ENCODE assay signal across 19 mouse cellular contexts in genomic region chrX:141547471-141547870, GRCm38 (mm10).
"Had no signal": no experiment of that assay in that cellular context is flagged by ENCODE, and none has a peak within 500 bp of the region (broad histone marks: within the 10 kb centered on the region; RNA-seq: fewer than 3 reads in every experiment).

No protein-coding gene starts in this region.

- H3K9me3 ChIP-seq: kidney, embryonic 15.5 days; limb, embryonic 12.5 days; limb, embryonic 15.5 days; liver, embryonic 13.5 days had no signal

- H3K4me1 ChIP-seq: kidney, embryonic 15.5 days; limb, embryonic 12.5 days; limb, embryonic 15.5 days; liver, embryonic 13.5 days had no signal

- H3K27ac ChIP-seq: kidney, embryonic 15.5 days; limb, embryonic 12.5 days; limb, embryonic 15.5 days; liver, embryonic 13.5 days; stomach, postnatal 0 days had no signal

- H3K9ac ChIP-seq: kidney, embryonic 15.5 days; limb, embryonic 12.5 days; limb, embryonic 15.5 days; liver, embryonic 13.5 days had no signal

- DNase-seq: kidney, adult 8-10 months; kidney, postnatal 14 days; kidney, postnatal 4 days; left cerebral cortex, postnatal 4 days; liver, embryonic 13.5 days; lung, adult 2 months; midbrain, embryonic 14.5 days; right cerebral cortex, adult 18-20 months; right cerebral cortex, postnatal 14 days; right cerebral cortex, postnatal 4 days; thymus, adult 2 months; thymus, postnatal 14 days; thymus, postnatal 4 days had no signal

- H3K27me3 ChIP-seq: liver, embryonic 13.5 days had no signal

- H3K4me3 ChIP-seq: kidney, embryonic 15.5 days; limb, embryonic 12.5 days; limb, embryonic 15.5 days; liver, embryonic 13.5 days had no signal

- ATAC-seq: intestine, postnatal 0 days had no signal

- H3K36me3 ChIP-seq: kidney, embryonic 15.5 days; limb, embryonic 12.5 days; limb, embryonic 15.5 days; liver, embryonic 13.5 days had no signal

- H3K4me2 ChIP-seq: kidney, embryonic 15.5 days; limb, embryonic 12.5 days; limb, embryonic 15.5 days; liver, embryonic 13.5 days; midbrain, embryonic 11.5 days had no signal
